Mouse (Mus musculus) sigmoid colon, adult 10 weeks (tissue): ENCODE results near the gene Ifitm10. TPM values are rescaled to one million over a fixed set of nuclear protein-coding genes. Genes with fewer than 3 reads are reported as not detected.

Source experiments
- polyA plus RNA-seq: library from polyadenylated mRNA; stranded (reverse); fragments of 350-450 nt; fragmentation: Illumina TruSeq; extraction: RNeasy Lipid Tissue Mini Kit (QIAGEN cat#74804); gene quantifications from one replicate; pipeline ENCODE4 v1.2.3, GENCODE M21; 2014; ENCODE audit warnings: low read depth, low replicate concordance

The Ifitm10 gene
- polyA plus RNA-seq = not detected

GRCm38 (mm10) chr7:142373641-142374412 is at the start of gene Ifitm10:
Ifitm10 (minus strand) TSS chr7:142373753.

GRCm38 (mm10) chr7:142387419-142388148 is 14.0 kb upstream of the Ifitm10 start, which contains the start of gene Ctsd:
Ctsd (minus strand) TSS chr7:142388038.

GRCm38 (mm10) chr7:142382567-142382966 is 9.0 kb upstream of the Ifitm10 start, which contains the start of gene Gm49369:
Gm49369 (minus strand) TSS chr7:142382667.

GRCm38 (mm10) chr7:142303249-142303648 is 70.3 kb downstream of the Ifitm10 start, which contains the start of gene Krtap5-4:
Krtap5-4 (plus strand) TSS chr7:142303549.

GRCm38 (mm10) chr7:142297018-142297417 is 76.5 kb downstream of the Ifitm10 start, which contains the start of gene Krtap5-1:
Krtap5-1 (minus strand) TSS chr7:142297118.

Other genes with a start within 250 kb of the Ifitm10 start
- gene Gm39115, start 237.7 kb downstream of the Ifitm10 start, polyA plus RNA-seq = not detected
- not detected for gene Gm45337, start 229.1 kb downstream of the Ifitm10 start, polyA plus RNA-seq
- gene Gm29735, start 216.6 kb downstream of the Ifitm10 start, polyA plus RNA-seq = not detected
- gene Gm4553, start 208.0 kb downstream of the Ifitm10 start, polyA plus RNA-seq = not detected
- gene Krtap5-2, start 197.7 kb downstream of the Ifitm10 start, polyA plus RNA-seq = not detected
- gene Gm10153, start 183.4 kb downstream of the Ifitm10 start, polyA plus RNA-seq = not detected
- not detected for gene Krtap5-3, start 172.4 kb downstream of the Ifitm10 start, polyA plus RNA-seq
- not detected for gene Gm7579, start 161.9 kb downstream of the Ifitm10 start, polyA plus RNA-seq
- not detected for gene Krtap5-5, start 143.8 kb downstream of the Ifitm10 start, polyA plus RNA-seq
- gene Gm40460, start 132.7 kb downstream of the Ifitm10 start, polyA plus RNA-seq = not detected
- gene Gm2431, start 115.4 kb downstream of the Ifitm10 start, polyA plus RNA-seq = not detected
- not detected for gene Gm4559, start 99.4 kb downstream of the Ifitm10 start, polyA plus RNA-seq
- not detected for gene Krtap5-1, start 76.6 kb downstream of the Ifitm10 start, polyA plus RNA-seq
- gene Krtap5-4, start 70.2 kb downstream of the Ifitm10 start, polyA plus RNA-seq = not detected
- 13.1 TPM for gene Gm49369, start 8.9 kb upstream of the Ifitm10 start, polyA plus RNA-seq
- gene Ctsd, start 14.3 kb upstream of the Ifitm10 start, polyA plus RNA-seq = 14.8 TPM
- gene Syt8, start 61.1 kb upstream of the Ifitm10 start, polyA plus RNA-seq = not detected
- gene Tnni2, start 68.1 kb upstream of the Ifitm10 start, polyA plus RNA-seq = not detected
- gene Lsp1, start 87.1 kb upstream of the Ifitm10 start, polyA plus RNA-seq = 13.8 TPM
- gene Tnnt3, start 125.1 kb upstream of the Ifitm10 start, polyA plus RNA-seq = not detected
- 2.1 TPM for gene Mrpl23, start 158.9 kb upstream of the Ifitm10 start, polyA plus RNA-seq